Mouse (Mus musculus) intestine, postnatal 0 days (tissue): ENCODE measurements around the gene Pdgfb. TPM values are rescaled to one million over a fixed set of nuclear protein-coding genes. Genes with fewer than 3 reads are reported as not detected.

ENCODE experiments used
- ATAC-seq: fragments of 200-750 bp; cut with Nextera tagmentation; 2 replicates; pipeline ENCODE4 v1.8.0; 2017; ENCODE audit warnings: mild to moderate bottlenecking, moderate TSS enrichment, moderate library complexity
- H3K27ac ChIP-seq: fragments of 300-500 bp; sonication (generic); 2 replicates; pipeline ENCODE4 v1.5.1; 2014; ENCODE audit warnings: mild to moderate bottlenecking, low read depth, low read length, moderate library complexity
- H3K27me3 ChIP-seq: fragments of 300-500 bp; sonication (generic); replicated peaks from 2 replicates; pipeline ENCODE4 v1.6.1; 2014; ENCODE audit warnings: low read length, mixed read lengths; ENCODE audit not compliant: control insufficient read depth, insufficient read depth
- H3K36me3 ChIP-seq: fragments of 300-500 bp; sonication (generic); 2 replicates; pipeline ENCODE4 v1.6.1; 2014; ENCODE audit warnings: mild to moderate bottlenecking, moderate library complexity; ENCODE audit not compliant: control insufficient read depth, insufficient read depth
- H3K4me1 ChIP-seq: fragments of 300-500 bp; sonication (generic); replicated peaks from 2 replicates; pipeline ENCODE4 v1.6.1; 2014; ENCODE audit warnings: antibody characterized with exemption, low read length, mixed read lengths; ENCODE audit not compliant: control insufficient read depth, insufficient read depth
- H3K4me2 ChIP-seq: fragments of 300-500 bp; sonication (generic); replicated peaks from 2 replicates; pipeline ENCODE4 v1.6.1; 2014; ENCODE audit warnings: low read depth, mild to moderate bottlenecking, moderate library complexity
- H3K4me3 ChIP-seq: fragments of 300-500 bp; sonication (generic); 2 replicates; pipeline ENCODE4 v1.5.1; 2014; ENCODE audit warnings: low read depth, low read length
- H3K9ac ChIP-seq: fragments of 300-500 bp; sonication (generic); 2 replicates; pipeline ENCODE4 v1.6.1; 2014; ENCODE audit warnings: mild to moderate bottlenecking, low read depth, low read length
- H3K9me3 ChIP-seq: fragments of 300-500 bp; sonication (generic); 2 replicates; pipeline ENCODE4 v1.6.1; 2016; ENCODE audit warnings: mixed run types; ENCODE audit not compliant: control insufficient read depth
- CTCF ChIP-seq: sonication (generic); IDR thresholded peaks from 2 replicates; pipeline ENCODE4 v1.5.1; 2016; ENCODE audit warnings: low read depth, mild to moderate bottlenecking, control low read depth, antibody characterized with exemption, moderate library complexity
- WGBS: fragments of 180-500 bp; shearing (Covaris S2); extraction: QIAGEN DNeasy Blood & Tissue Kit; methylation state at CpG from one replicate; pipeline ENCODE4 v1.1.7; 2014; 5-methylcytosine and 5-hydroxymethylcytosine counted together
- polyA plus RNA-seq: library from polyadenylated mRNA; unstranded; fragments of >200 nt; fragmentation: Nextera tagmentation; extraction: Ambion mirVana; gene quantifications from 2 replicates; pipeline ENCODE4 v1.2.1, GENCODE M21; 2015

The Pdgfb gene
- polyA plus RNA-seq, 1 experiment from 2014 or later: 6.9 TPM

DNA sequence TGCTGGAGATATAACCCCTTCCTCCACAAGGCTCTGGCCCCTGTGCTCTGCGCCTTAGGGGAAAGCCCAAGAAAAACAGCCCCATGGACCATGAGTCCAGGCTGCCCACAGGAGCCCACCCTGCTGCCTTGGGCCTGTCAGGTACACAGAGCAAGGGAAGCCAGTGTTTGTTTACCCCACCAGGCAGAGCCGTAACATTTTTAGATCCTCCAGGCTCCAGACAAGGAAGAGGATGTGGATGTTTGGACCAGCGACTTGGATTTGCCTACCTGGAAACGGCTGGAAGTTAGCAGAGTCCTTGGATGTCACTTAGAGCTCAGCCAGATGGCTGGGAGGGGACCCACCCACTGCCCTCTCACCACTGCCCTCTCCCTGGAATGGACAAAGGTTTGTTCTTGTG is 4.8 kb upstream of the Pdgfb start:
- H3K27ac ChIP-seq: no peak overlapping the region
- no peaks in the 10 kb centered on the region for H3K36me3 ChIP-seq
- no peak for ATAC-seq
- no peaks in the 10 kb centered on the region for H3K4me1 ChIP-seq
- no peaks in the 10 kb centered on the region for H3K9me3 ChIP-seq
- H3K27me3 ChIP-seq: no peaks in the 10 kb centered on the region
- no peak overlapping the region for H3K9ac ChIP-seq
- no peak for TF ChIP-seq CTCF
- no peak overlapping the region for H3K4me2 ChIP-seq
- no peak overlapping the region for H3K4me3 ChIP-seq
- 44% methylated on average over 4 of the region's 4 CpGs for WGBS

GRCm38 (mm10) chr15:80019220-80019619 is 4.4 kb upstream of the Pdgfb start:
- WGBS: 83% methylated on average over 7 of the region's 7 CpGs
- Histone ChIP-seq H3K9ac (no peak overlapping the region), H3K9me3 (no peaks in the 10 kb centered on the region), H3K36me3 (no peaks in the 10 kb centered on the region), H3K4me1 (no peaks in the 10 kb centered on the region), H3K27ac (no peak overlapping the region), H3K4me2 (no peak overlapping the region), H3K4me3 (no peak overlapping the region), H3K27me3 (no peaks in the 10 kb centered on the region)
- no peak for ATAC-seq
- no peak for TF ChIP-seq CTCF

GRCm38 (mm10) chr15:80016563-80017301 is 2.0 kb upstream of the Pdgfb start:
- no peak for TF ChIP-seq CTCF
- H3K27me3 ChIP-seq: no peaks in the 10 kb centered on the region
- H3K9me3 ChIP-seq: no peaks in the 10 kb centered on the region
- ATAC-seq: no peak
- no peak overlapping the region for H3K4me3 ChIP-seq
- no peak overlapping the region for H3K9ac ChIP-seq
- no peaks in the 10 kb centered on the region for H3K36me3 ChIP-seq
- H3K4me2 ChIP-seq: no peak overlapping the region
- H3K27ac ChIP-seq: no peak overlapping the region
- 75% methylated on average over 9 of the region's 9 CpGs for WGBS
- no peaks in the 10 kb centered on the region for H3K4me1 ChIP-seq

- WGBS: 59% methylated on average over 7 of the region's 7 CpGs
- Histone ChIP-seq H3K27ac (no peak overlapping the region), H3K9ac (peak overlapping the region; percentile 93; the same call in 1 of the 2 replicates), H3K9me3 (no peaks in the 10 kb centered on the region), H3K4me1 (no peaks in the 10 kb centered on the region), H3K4me3 (peak overlapping the region; percentile 87), H3K4me2 (peak overlapping the region; percentile 95), H3K36me3 (no peaks in the 10 kb centered on the region), H3K27me3 (no peaks in the 10 kb centered on the region)
- TF ChIP-seq CTCF: no peak
- ATAC-seq: no peak
These were observed 605 bp upstream of the Pdgfb start for GRCm38 (mm10) chr15:80015211-80015952.

GRCm38 (mm10) chr15:80014031-80014320 is 801 bp downstream of the Pdgfb start:
- Histone ChIP-seq H3K27ac (peak overlapping the region; percentile 97), H3K27me3 (no peaks in the 10 kb centered on the region), H3K4me1 (0 out of 2 replicates have a peak, but pooled peaks cover 2% of the 10 kb centered on the region), H3K9me3 (no peaks in the 10 kb centered on the region), H3K36me3 (no peaks in the 10 kb centered on the region), H3K4me2 (peak overlapping the region; percentile 95), H3K9ac (peak overlapping the region; percentile 93), H3K4me3 (peak overlapping the region; percentile 87)
- no peak for TF ChIP-seq CTCF
- ATAC-seq: no peak
- WGBS: under 1% methylated on average over 37 of the region's 37 CpGs

GRCm38 (mm10) chr15:80013256-80014030 is 1.3 kb downstream of the Pdgfb start:
- no peak; the same call in 1 of the 2 replicates for TF ChIP-seq CTCF
- Histone ChIP-seq H3K4me2 (peak overlapping the region; percentile 95), H3K27ac (peak overlapping the region; percentile 97), H3K9me3 (no peaks in the 10 kb centered on the region), H3K36me3 (no peaks in the 10 kb centered on the region), H3K4me1 (0 out of 2 replicates have a peak, but pooled peaks cover 2% of the 10 kb centered on the region), H3K27me3 (no peaks in the 10 kb centered on the region), H3K9ac (peak overlapping the region; percentile 93), H3K4me3 (peak overlapping the region; percentile 87)
- peak; percentile 71 for ATAC-seq
- whole genome bisulfite sequencing: under 1% methylated on average over 36 of the region's 36 CpGs
